Mouse (Mus musculus) monocyte, adult 59 days (primary cell): ENCODE results near the gene Styx. TPM values are rescaled to one million over a fixed set of nuclear protein-coding genes. Genes with fewer than 3 reads are reported as not detected.

Experiments used
- total RNA-seq, 2 experiments: library from RNA; stranded (reverse); gene quantifications; one replicate each; pipeline ENCODE4 v1.2.4; 2023

The Styx gene
- total RNA-seq, result 10 to 100 TPM; 17.0 to 22.5 TPM

DNA sequence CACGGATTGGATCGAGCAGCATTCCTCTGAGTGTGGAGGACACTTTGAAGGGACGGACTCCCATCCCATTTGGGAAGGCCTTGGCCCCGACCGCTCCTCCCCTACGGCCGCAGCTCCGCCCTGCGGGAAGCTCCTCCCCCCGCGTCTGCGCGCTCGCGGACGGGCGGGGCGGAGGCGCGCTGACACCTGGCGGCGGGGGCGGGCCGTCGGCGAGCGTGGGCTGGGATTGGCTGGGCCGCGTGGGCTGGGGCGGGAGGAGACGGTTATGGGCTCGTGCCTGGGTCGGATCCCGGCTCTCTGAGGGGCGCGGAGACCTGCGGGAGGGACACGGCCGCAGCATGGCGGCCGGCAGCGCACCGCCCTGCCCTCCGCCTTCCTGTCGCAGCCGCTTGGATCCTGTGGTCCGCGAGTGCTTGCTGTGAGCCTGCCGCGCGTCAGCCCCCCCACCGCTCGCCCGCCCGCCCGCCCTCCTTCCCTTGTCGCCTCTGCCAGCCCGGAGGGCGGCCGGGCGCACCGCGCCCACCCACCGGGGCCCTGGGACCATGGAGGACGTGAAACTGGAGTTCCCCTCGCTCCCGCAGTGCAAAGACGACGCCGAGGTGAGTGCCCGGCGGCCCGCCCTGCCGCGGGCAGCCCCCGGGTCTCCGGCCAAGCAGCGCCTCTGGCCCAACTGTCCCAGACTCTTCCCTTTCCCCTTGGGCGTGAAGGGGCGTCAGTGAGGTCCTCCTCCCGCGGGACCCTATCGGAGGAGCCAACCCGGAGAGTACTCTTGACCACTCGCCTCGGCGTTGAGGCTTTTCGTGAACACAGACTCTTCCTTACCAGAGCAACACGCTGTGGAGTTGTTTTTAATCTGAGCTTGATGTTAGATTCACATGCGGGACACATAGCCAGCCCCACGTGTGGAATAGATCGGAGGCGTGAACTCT, at the start of gene Styx:
Styx (plus strand) TSS at position 163 of the 929 bp plus-strand sequence.

DNA sequence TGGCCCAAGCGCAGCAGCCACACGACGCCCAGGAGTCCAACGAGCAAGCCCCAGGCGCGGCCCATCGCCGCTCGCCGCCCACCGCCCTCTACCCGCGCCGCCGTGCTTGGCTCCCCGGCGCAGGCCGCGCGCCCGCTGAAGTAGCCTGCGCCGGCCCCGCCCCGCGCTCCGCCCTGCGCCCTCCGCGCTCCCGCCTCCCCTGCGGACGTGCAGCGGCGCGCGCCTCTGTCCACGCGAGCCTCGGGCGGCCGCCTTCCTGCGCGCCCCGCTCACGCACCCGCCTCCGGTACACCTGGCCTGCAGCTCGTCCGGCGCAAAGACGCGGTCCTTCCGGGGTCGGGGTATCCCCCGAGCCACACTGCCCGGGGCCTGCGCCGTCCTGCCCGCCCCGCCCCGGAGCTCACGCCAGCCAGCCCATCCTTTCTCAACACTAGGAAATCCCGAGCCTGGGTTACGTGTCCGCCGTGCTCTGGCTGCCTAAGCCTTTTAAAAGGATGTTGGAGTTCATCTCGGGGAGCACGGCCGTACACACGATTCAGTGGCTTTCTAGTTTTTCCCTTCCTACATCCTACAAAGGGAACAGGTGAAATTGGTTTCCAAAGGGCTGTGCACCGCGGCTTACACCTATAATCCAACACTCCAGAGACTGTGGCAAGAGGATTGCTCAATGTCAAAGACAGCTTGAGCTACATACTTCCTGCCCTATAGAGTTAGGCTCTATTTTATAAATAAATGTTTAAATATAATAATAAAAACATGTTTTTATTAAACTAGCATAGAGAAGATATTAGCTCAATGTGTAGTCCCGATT, 32.3 kb upstream of the Styx start, which contains the start of gene Ero1l:
Ero1l (minus strand) TSS at position 346 of the 811 bp plus-strand sequence.

DNA sequence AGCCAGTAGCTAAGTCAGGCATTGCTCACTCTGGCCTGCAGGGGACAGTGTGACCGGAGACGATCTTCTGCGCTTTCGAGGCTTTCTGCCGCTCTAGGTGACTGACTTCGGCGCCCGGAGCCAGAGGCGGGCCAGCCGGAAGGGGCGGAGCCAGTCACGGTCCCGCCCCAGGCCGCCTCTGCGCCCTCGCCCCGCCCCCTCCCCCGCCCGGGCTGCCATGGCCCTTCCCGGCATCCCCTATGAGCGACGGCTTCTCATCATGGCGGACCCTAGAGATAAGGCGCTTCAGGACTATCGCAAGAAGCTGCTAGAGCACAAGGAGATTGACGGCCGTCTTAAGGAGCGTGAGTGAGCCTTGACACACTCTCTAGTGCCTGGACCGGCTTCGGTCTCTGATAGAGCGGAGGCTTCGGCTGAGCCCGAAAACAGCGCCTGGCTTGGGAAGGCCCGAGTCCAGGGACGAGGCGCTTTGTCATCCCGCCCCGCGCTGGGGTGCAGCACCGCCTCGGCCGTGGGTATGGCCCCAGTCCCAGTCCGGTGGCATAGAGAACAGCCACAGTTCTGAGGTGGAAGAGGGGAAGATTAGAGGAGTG, 21.2 kb upstream of the Styx start, which contains the start of gene Psmc6:
Psmc6 (plus strand) TSS at position 200 of the 593 bp plus-strand sequence.

DNA sequence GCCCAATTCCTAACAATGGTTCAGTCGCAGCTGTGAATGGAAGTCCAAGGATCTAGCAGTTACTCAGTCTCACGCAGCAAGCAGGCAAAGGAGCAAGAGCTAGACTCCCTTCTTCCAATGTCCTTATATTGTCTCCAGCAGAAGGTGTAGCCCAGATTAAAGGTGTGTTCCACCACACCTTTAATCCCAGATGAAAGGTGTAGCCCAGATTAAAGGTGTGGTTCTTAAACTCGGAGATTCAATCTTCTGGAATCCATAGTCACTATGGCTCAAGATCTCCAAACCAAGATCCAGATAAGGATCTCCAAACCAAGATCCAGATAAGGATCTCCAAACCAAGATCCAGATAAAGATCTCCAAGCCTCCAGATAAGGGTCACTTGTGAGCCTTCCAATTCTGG, 53.9 kb downstream of the Styx start, which contains the start of gene Gnpnat1:
Gnpnat1 (minus strand) TSS at position 101 of the 400 bp plus-strand sequence.

Other genes starting within 250 kb of the Styx start
- gene Gpr137c, start 131.4 kb upstream of the Styx start, total RNA-seq, result 1 to 10 TPM; 4.2 to 5.9 TPM
- gene Txndc16, start 130.8 kb upstream of the Styx start, total RNA-seq, result 10 to 100 TPM; 33.1 to 35.0 TPM
- gene Ero1l, start 32.3 kb upstream of the Styx start, total RNA-seq, result 10 to 100 TPM; 21.7 to 24.1 TPM
- gene Psmc6, start 21.3 kb upstream of the Styx start, total RNA-seq, result 10 to 100 TPM; 67.4 to 89.1 TPM
- gene Gnpnat1, start 53.8 kb downstream of the Styx start, total RNA-seq, result 10 to 100 TPM; 14.1 to 20.4 TPM
- under 1 TPM; 0.34 to 0.52 TPM for gene Fermt2, start 179.0 kb downstream of the Styx start, total RNA-seq